Mouse (Mus musculus) embryonic facial prominence, embryonic 12.5 days (tissue): ENCODE results near the gene Grap2. TPM values are rescaled to one million over a fixed set of nuclear protein-coding genes. Genes with fewer than 3 reads are reported as not detected.

Experiments used
- ATAC-seq: fragments of 200-750 bp; cut with Nextera tagmentation; 2 replicates; pipeline ENCODE4 v1.8.0; 2017; ENCODE audit not compliant: insufficient number of reproducible peaks, insufficient read depth, low FRiP score, low TSS enrichment
- H3K27ac ChIP-seq: fragments of 300-500 bp; sonication (generic); 2 replicates; pipeline ENCODE4 v1.5.1; 2016; ENCODE audit warnings: mild to moderate bottlenecking
- H3K27me3 ChIP-seq: fragments of 300-500 bp; sonication (generic); 2 replicates; pipeline ENCODE4 v1.6.1; 2016; ENCODE audit warnings: mild to moderate bottlenecking, moderate library complexity
- H3K36me3 ChIP-seq: fragments of 300-500 bp; sonication (generic); 2 replicates; pipeline ENCODE4 v1.6.1; 2016; ENCODE audit warnings: mild to moderate bottlenecking
- H3K4me1 ChIP-seq: fragments of 300-500 bp; sonication (generic); 2 replicates; pipeline ENCODE4 v1.6.1; 2016
- H3K4me2 ChIP-seq: fragments of 300-500 bp; sonication (generic); replicated peaks from 2 replicates; pipeline ENCODE4 v1.6.1; 2016; ENCODE audit warnings: mild to moderate bottlenecking, moderate library complexity
- H3K4me3 ChIP-seq: fragments of 300-500 bp; sonication (generic); 2 replicates; pipeline ENCODE4 v1.5.1; 2016; ENCODE audit warnings: mild to moderate bottlenecking
- H3K9ac ChIP-seq: fragments of 300-500 bp; sonication (generic); 2 replicates; pipeline ENCODE4 v1.6.1; 2016; ENCODE audit warnings: mild to moderate bottlenecking, moderate library complexity
- H3K9me3 ChIP-seq: fragments of 300-500 bp; sonication (generic); 2 replicates; pipeline ENCODE4 v1.6.1; 2016; ENCODE audit warnings: mild to moderate bottlenecking, moderate library complexity
- WGBS: fragments of 180-500 bp; shearing (Covaris S2); methylation state at CpG from one replicate; pipeline ENCODE4 v1.1.7; 2016; 5-methylcytosine and 5-hydroxymethylcytosine counted together
- polyA plus RNA-seq: library from polyadenylated mRNA; unstranded; fragments of >200 nt; fragmentation: Nextera tagmentation; extraction: Ambion mirVana; gene quantifications from 2 replicates; pipeline ENCODE4 v1.2.1, GENCODE M21; 2016

The Grap2 gene
- polyA plus RNA-seq, 1 experiment from 2014 or later, result 4.0 TPM

DNA sequence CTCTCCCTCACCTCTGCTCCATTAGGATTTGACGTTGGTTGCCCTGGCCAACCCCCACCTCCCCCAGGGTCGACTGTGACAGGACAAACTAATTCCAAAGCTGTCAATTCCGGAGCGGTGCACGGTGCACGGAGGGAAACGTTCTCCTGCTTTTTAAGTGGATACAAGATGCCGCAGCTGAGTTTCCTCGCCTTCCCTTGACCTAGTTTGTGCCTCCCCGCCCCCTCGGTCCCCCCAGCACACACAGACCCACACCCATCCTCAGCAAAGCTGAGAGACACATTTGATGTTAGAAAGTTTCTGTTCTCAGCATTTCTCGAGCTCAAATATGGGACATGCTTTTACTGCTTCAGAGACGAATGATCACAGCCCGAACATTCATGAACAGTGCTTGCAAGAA lies 58.3 kb downstream of the Grap2 start:
- 51% methylated on average over 14 of the region's 14 CpGs for WGBS
- Histone ChIP-seq H3K36me3 (no peaks in the 10 kb centered on the region), H3K27me3 (no peaks in the 10 kb centered on the region), H3K27ac (no peak overlapping the region), H3K4me3 (no peak overlapping the region), H3K4me1 (peaks cover 9% of the 10 kb centered on the region), H3K9ac (no peak overlapping the region), H3K4me2 (no peak overlapping the region; the same call in 1 of the 2 replicates), H3K9me3 (no peaks in the 10 kb centered on the region)
- ATAC-seq, result no peak

DNA sequence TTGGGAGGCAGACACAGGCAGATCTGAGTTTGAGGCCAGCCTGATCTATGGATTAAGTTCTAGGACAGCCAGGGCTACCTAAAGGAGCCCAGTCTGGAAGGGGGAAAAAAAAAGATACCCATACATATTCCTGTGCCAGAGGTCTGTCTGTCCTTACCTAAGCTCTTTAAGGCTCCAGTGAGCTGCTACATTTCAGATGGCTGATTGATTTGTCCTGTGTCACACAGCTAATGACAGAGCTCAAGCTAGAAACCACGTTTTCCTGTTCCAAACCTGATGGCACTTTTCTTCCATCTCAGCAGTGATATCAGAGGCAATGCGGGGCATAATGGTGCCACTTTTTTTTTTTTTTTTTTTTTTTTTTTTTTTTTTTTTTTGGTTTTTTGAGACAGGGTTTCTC lies 58.9 kb downstream of the Grap2 start:
- H3K4me3 ChIP-seq, result no peak overlapping the region
- peaks cover 9% of the 10 kb centered on the region for H3K4me1 ChIP-seq
- ATAC-seq, result no peak
- H3K9me3 ChIP-seq, result no peaks in the 10 kb centered on the region
- WGBS, result 90% methylated on average over 2 of the region's 2 CpGs
- no peak overlapping the region for H3K27ac ChIP-seq
- no peak overlapping the region for H3K4me2 ChIP-seq
- no peaks in the 10 kb centered on the region for H3K27me3 ChIP-seq
- no peaks in the 10 kb centered on the region for H3K36me3 ChIP-seq
- no peak overlapping the region for H3K9ac ChIP-seq

DNA sequence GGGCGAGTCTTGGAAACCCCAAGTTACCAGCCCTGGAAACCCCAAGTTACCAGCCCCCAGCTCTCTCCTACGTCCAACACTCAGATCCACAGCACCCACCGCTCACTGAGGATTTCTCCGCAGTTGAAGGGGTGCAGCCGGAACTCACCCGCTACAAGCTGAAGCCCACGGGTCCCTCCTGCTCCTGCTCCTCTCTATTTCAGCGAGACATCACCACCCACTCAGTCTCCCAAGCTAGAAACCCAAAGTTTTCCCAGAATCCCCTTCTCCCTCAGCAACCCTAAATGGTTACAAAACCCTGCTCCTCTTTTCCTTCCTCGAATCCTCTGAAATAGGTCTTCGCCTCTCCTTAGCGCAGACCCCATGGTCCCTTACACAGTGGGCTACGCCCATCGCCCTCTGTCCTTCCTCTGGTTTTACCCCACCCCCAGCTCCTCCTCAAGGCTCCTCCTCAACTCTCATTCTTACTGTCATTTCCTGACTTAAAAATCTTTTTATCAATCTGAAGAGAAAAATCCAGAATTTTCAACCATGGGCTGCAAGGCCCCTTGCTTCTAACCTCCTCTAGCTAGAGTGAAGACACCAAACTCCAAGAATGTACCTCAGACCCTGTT lies 60.0 kb downstream of the Grap2 start:
- Histone ChIP-seq H3K27me3 (no peaks in the 10 kb centered on the region), H3K9me3 (no peaks in the 10 kb centered on the region), H3K9ac (no peak overlapping the region), H3K27ac (no peak overlapping the region), H3K4me1 (peaks cover 9% of the 10 kb centered on the region), H3K36me3 (no peaks in the 10 kb centered on the region), H3K4me2 (no peak overlapping the region), H3K4me3 (no peak overlapping the region)
- ATAC-seq, result no peak
- WGBS, result 89% methylated on average over 13 of the region's 13 CpGs

DNA sequence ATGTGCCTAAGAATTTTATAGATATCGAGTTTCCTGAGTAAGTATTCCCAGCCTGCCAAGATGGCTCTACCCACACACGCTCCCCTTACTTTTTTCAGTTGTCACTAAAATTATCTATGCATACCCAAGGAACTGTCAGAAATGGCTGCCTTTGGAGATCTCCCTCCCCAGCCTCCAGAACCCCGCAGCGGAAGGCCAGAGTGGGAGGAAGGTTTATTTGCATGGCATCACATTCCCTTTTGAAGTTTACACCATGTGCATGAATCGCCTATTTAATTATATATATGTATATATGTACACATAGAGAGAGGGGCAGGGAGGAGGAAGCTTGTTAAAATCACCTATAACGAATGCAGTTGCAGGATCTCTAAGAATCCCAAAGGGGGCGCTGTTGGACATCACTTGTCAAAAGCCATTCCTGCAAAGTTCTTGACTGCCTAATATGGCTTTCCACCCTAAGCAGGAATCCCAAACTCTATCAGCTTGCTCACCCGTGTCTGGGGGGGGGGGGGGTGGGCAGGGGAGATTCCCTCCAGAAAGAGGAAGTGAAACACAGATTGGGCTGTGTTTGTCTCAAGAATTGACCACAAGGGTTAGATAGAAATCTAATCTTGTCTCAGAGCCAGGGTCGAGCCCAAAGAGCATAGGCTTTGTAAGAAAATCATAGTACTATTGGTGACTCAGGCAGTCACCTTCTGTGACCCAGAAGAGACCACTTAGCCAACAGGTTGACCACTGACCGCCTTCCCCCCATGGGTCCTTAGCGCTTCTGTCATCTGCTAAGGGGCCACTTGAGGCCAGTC lies 62.2 kb downstream of the Grap2 start:
- no peak for ATAC-seq
- Histone ChIP-seq H3K9me3 (no peaks in the 10 kb centered on the region), H3K36me3 (no peaks in the 10 kb centered on the region), H3K4me2 (no peak overlapping the region), H3K9ac (no peak overlapping the region), H3K27me3 (no peaks in the 10 kb centered on the region), H3K27ac (no peak overlapping the region), H3K4me1 (peaks cover 9% of the 10 kb centered on the region), H3K4me3 (no peak overlapping the region)
- WGBS, result 50% methylated on average over 11 of the region's 11 CpGs

DNA sequence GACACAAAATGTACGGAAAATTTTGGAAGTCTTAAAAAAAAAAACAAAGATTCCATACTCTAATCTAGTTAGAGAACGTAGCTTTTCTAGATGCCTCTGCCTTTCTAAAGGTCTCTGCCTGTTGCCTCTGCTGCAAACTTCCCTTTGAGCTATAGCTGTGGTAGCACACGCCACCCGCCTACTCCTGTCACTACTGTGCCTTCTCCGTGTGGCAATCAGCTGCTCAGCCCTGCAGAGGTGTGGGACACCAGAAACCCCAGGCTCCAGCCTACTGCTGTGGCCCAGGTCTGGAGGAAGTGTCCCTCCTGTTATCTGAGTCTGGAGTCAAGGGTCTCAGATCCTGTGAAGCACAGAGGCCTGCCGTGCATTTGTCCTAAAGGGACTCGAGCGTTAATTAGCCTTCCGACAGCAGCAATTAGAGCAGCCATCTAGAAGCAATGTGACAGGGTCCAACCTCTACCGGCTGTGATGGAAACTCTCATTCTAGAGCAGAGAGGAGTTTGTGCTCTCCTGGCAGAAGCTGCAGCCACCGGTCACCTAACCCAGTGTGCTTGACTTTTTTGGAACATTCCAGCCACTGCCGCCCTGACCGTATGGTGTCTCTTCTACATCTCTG lies 64.5 kb downstream of the Grap2 start:
- Histone ChIP-seq H3K4me1 (peaks cover 3% of the 10 kb centered on the region; the same call in 1 of the 2 replicates), H3K4me3 (no peak overlapping the region), H3K36me3 (no peaks in the 10 kb centered on the region), H3K4me2 (no peak overlapping the region), H3K9me3 (no peaks in the 10 kb centered on the region), H3K27ac (no peak overlapping the region), H3K27me3 (no peaks in the 10 kb centered on the region), H3K9ac (no peak overlapping the region)
- WGBS, result 55% methylated on average over 13 of the region's 13 CpGs
- no peak for ATAC-seq

DNA sequence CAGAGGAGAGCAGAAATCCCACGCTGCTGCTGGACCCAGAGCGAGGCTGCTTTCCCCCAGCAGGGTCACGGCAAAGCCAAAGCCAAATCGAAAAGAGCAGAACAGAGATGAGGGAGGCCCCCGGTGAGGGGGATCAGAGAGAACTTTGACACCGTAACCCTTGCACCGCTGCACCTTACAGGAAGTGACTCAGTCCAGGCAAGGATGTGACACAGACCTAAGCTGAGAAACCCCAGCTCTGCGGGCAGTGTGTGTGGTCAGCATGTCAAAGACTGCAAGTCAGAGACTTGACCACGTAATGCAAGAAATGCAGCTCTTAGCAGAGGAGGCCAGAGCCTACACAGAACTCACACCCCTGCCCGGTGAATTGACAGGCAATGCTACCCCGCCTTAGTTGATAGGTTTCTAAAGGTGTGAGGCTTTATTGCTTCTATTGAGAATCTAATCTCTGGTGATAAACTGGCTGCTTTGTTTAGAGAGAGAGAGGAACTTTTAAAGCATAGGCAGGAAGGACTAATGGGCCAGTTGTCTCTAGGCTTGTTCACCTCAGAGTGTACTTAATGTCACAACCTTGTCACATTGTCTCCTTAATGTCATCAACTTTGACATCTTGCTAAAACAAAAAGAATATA lies 66.8 kb downstream of the Grap2 start:
- 63% methylated on average over 11 of the region's 11 CpGs for WGBS
- H3K36me3 ChIP-seq, result no peaks in the 10 kb centered on the region
- no peak for ATAC-seq
- no peaks in the 10 kb centered on the region for H3K9me3 ChIP-seq
- H3K4me3 ChIP-seq, result no peak overlapping the region
- H3K27me3 ChIP-seq, result no peaks in the 10 kb centered on the region
- no peak overlapping the region for H3K9ac ChIP-seq
- H3K4me1 ChIP-seq, result peaks cover 3% of the 10 kb centered on the region; the same call in 1 of the 2 replicates
- no peak overlapping the region for H3K4me2 ChIP-seq
- H3K27ac ChIP-seq, result no peak overlapping the region

DNA sequence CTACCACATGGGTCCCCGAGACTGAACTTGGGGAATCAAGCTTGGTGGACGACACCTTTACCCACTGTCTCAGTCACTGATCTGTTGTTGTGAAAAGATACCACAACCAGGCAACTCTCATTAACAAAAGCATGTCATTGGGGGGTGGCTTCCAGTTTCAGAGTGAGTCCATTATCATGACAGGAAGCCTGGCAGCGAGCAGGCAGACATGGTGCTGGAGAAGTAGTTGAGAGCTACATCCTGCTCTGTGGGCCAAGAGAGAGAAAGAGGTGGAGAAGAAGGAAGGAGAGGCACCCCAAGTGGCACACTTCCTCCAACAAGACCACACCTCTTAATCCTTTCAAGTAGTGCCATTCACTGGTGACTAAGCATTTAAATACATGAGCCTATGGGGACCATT lies 67.5 kb downstream of the Grap2 start:
- Histone ChIP-seq H3K27me3 (no peaks in the 10 kb centered on the region), H3K27ac (no peak overlapping the region), H3K4me2 (no peak overlapping the region), H3K9me3 (no peaks in the 10 kb centered on the region), H3K36me3 (no peaks in the 10 kb centered on the region), H3K4me1 (peaks cover 3% of the 10 kb centered on the region; the same call in 1 of the 2 replicates), H3K4me3 (no peak overlapping the region), H3K9ac (no peak overlapping the region)
- 78% methylated on average over 3 of the region's 3 CpGs for WGBS
- no peak for ATAC-seq

DNA sequence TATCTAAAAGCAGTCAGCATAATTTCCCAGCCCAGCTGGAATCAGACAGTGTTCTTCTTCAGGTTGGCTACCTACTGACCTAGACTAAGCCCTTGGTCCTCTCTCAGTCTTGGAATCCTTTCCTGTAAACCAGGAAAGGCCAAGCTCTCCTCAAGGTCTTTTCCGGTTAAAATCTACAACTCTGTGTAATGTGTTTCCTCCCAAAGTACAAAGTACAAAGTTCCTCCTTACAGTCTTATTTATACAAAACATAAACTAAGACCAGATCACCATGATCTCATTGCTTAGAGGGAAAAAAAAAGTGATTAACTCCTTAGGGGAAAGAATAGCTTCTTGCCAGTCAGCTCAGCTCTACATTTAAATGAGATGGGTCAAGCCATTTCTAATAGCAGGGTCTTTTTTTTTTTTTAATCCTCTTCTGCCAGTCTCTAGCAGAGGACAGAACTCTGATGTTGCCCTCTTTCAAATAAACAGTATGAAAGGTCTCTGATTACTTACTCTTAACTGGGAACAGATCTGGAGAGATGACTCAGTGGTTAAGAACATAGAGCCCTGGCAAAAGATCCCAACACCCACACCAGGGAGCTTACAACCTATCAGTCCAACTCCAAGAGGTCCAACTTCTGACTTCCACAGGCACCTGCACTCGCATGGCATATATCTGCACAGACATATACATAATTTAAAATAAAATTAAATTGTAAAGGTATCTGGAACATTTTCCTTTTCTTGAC lies 69.5 kb downstream of the Grap2 start:
- Histone ChIP-seq H3K27ac (no peak overlapping the region), H3K27me3 (no peaks in the 10 kb centered on the region), H3K9me3 (no peaks in the 10 kb centered on the region), H3K36me3 (no peaks in the 10 kb centered on the region), H3K4me3 (no peak overlapping the region), H3K4me1 (peaks cover 3% of the 10 kb centered on the region; the same call in 1 of the 2 replicates), H3K4me2 (no peak overlapping the region), H3K9ac (no peak overlapping the region)
- 76% methylated on average over 2 of the region's 2 CpGs for WGBS
- ATAC-seq, result no peak

DNA sequence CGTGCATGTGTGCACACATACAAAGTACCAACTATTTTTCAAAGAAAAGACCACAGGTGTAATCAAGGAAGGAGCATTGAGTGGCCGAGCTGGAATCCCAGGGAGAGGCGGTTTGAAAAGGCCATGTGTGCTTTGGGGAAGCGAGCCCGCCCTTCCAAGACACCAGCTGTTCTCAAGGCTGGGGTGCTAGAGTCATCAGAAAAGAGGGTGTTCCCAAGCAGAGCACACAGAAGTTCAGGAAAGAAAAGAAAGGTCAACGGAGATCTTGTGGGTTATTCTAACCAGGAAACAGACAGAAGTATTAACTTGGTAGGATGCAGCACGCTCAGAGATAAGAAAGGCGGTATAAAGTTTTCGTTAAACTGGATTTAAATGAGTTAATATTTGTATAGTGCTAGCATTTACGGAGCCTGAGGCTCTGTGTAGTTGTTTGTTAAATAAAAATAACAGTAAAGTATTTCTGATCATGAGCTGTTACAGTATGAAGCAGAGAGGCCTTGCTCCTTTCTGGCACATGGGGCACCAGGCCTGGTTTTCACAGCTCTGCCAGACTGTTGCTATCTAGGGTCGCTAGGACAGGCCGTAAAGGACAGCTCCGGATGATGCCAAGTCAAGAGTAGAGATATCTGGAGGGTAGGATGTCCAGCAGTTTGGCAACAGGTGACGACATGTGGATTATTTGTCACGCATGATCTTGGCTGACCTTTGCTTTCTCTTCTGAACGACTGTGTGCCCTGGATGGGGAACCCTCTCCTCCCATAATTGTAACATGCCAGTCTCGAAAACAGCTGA lies 72.8 kb downstream of the Grap2 start:
- no peak for ATAC-seq
- H3K9ac ChIP-seq, result no peak overlapping the region
- H3K4me1 ChIP-seq, result peaks cover 3% of the 10 kb centered on the region; the same call in 1 of the 2 replicates
- no peak overlapping the region for H3K27ac ChIP-seq
- H3K4me3 ChIP-seq, result no peak overlapping the region
- no peaks in the 10 kb centered on the region for H3K27me3 ChIP-seq
- H3K9me3 ChIP-seq, result no peaks in the 10 kb centered on the region
- WGBS, result 84% methylated on average over 17 of the region's 17 CpGs
- no peak overlapping the region for H3K4me2 ChIP-seq
- H3K36me3 ChIP-seq, result no peaks in the 10 kb centered on the region

DNA sequence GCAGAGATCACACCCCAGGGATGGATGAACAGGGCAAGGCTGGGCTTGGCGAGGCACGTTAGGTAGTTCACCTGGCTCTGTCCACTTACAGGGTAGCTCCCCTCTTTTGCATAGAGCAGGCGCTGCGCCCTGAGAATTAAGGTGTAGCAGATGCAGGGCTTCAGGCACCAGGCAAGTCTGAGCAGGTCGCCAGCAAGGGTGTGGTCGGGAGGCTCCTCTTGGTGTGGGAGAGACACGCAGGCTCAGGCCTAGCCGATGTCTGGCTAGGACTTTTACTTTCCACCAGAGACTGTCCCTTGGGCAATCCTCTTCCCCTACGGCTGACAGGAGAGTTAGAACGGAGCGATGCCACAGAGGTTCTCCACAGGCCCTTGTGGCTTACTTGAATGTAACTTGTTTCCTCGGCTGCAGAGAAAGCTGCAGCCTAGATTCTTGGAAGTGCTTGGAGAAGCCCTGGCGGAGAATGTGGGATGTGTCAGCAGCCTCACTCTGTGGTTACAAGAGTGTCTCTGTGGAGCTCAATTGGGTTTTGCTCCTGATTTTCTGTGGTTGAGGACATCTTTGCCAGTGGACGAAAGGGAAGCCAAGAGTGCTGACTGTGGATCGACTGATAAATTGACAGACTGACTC lies 76.7 kb downstream of the Grap2 start:
- Histone ChIP-seq H3K4me3 (no peak overlapping the region), H3K36me3 (no peaks in the 10 kb centered on the region), H3K4me2 (no peak overlapping the region), H3K9me3 (no peaks in the 10 kb centered on the region), H3K9ac (no peak overlapping the region), H3K4me1 (no peaks in the 10 kb centered on the region), H3K27me3 (no peaks in the 10 kb centered on the region), H3K27ac (no peak overlapping the region)
- 70% methylated on average over 15 of the region's 15 CpGs for WGBS
- ATAC-seq, result no peak
